Mouse (Mus musculus) intestine, embryonic 16.5 days (tissue): ENCODE measurements around the gene Med27. TPM values are rescaled to one million over a fixed set of nuclear protein-coding genes. Genes with fewer than 3 reads are reported as not detected.
A peak's percentile ranks its signal among the peaks of the same experiment; 100 is the strongest.

ENCODE experiments used
- ATAC-seq: fragments of 200-750 bp; cut with Nextera tagmentation; 2 replicates; pipeline ENCODE4 v1.8.0; 2017; ENCODE audit warnings: moderate TSS enrichment, moderate library complexity
- H3K27ac ChIP-seq: fragments of 300-500 bp; sonication (generic); 2 replicates; pipeline ENCODE4 v1.5.1; 2014; ENCODE audit warnings: mild to moderate bottlenecking, low read length
- H3K27me3 ChIP-seq: fragments of 300-500 bp; sonication (generic); replicated peaks from 2 replicates; pipeline ENCODE4 v1.6.1; 2014; ENCODE audit warnings: low read length, control low read depth, mixed read lengths; ENCODE audit not compliant: control insufficient read depth, insufficient read depth
- H3K36me3 ChIP-seq: fragments of 300-500 bp; sonication (generic); 2 replicates; pipeline ENCODE4 v1.6.1; 2014; ENCODE audit warnings: low read length, control low read depth; ENCODE audit not compliant: control insufficient read depth, insufficient read depth
- H3K4me1 ChIP-seq: fragments of 300-500 bp; sonication (generic); 2 replicates; pipeline ENCODE4 v1.6.1; 2014; ENCODE audit warnings: low read length, control low read depth, mixed read lengths; ENCODE audit not compliant: control insufficient read depth, insufficient read depth
- H3K4me2 ChIP-seq: fragments of 300-500 bp; sonication (generic); 2 replicates; pipeline ENCODE4 v1.6.1; 2014; ENCODE audit warnings: low read depth, low read length, control low read depth
- H3K4me3 ChIP-seq: fragments of 300-500 bp; sonication (generic); 2 replicates; pipeline ENCODE4 v1.5.1; 2014; ENCODE audit warnings: mild to moderate bottlenecking, low read length
- H3K9ac ChIP-seq: fragments of 300-500 bp; sonication (generic); 2 replicates; pipeline ENCODE4 v1.6.1; 2014; ENCODE audit warnings: low read depth, low read length
- H3K9me3 ChIP-seq: fragments of 300-500 bp; sonication (generic); 2 replicates; pipeline ENCODE4 v1.6.1; 2016; ENCODE audit warnings: low read length, control low read depth; ENCODE audit not compliant: control insufficient read depth
- WGBS: fragments of 180-500 bp; shearing (Covaris S2); extraction: QIAGEN DNeasy Blood & Tissue Kit; methylation state at CpG from one replicate; pipeline ENCODE4 v1.1.7; 2014; 5-methylcytosine and 5-hydroxymethylcytosine counted together
- polyA plus RNA-seq: library from polyadenylated mRNA; unstranded; fragments of >200 nt; fragmentation: Nextera tagmentation; extraction: Ambion mirVana; gene quantifications from 2 replicates; pipeline ENCODE4 v1.2.1, GENCODE M21; 2015

The Med27 gene
- polyA plus RNA-seq, 1 experiment from 2014 or later, result 41.4 TPM

GRCm38 (mm10) chr2:29338396-29338795 lies 8.2 kb upstream of the Med27 start:
- H3K9ac ChIP-seq, result no peak overlapping the region
- H3K4me2 ChIP-seq, result no peak overlapping the region
- no peaks in the 10 kb centered on the region for H3K36me3 ChIP-seq
- H3K4me1 ChIP-seq, result 0 out of 2 replicates have a peak, but pooled peaks cover 2% of the 10 kb centered on the region
- no peaks in the 10 kb centered on the region for H3K27me3 ChIP-seq
- WGBS, result 67% methylated on average over 1 of the region's 1 CpGs
- H3K27ac ChIP-seq, result no peak overlapping the region
- H3K9me3 ChIP-seq, result no peaks in the 10 kb centered on the region
- peak; percentile 99 for ATAC-seq
- no peak overlapping the region for H3K4me3 ChIP-seq

- Histone ChIP-seq H3K4me2 (no peak overlapping the region), H3K4me1 (no peaks in the 10 kb centered on the region), H3K4me3 (no peak overlapping the region), H3K27ac (no peak overlapping the region), H3K9ac (no peak overlapping the region), H3K9me3 (no peaks in the 10 kb centered on the region), H3K27me3 (no peaks in the 10 kb centered on the region), H3K36me3 (no peaks in the 10 kb centered on the region)
- 53% methylated on average over 9 of the region's 9 CpGs for WGBS
- no peak for ATAC-seq
These were observed 12.2 kb downstream of the Med27 start for GRCm38 (mm10) chr2:29358696-29359375.

- no peaks in the 10 kb centered on the region for H3K27me3 ChIP-seq
- H3K9ac ChIP-seq, result no peak overlapping the region
- no peaks in the 10 kb centered on the region for H3K36me3 ChIP-seq
- no peaks in the 10 kb centered on the region for H3K4me1 ChIP-seq
- no peak overlapping the region for H3K27ac ChIP-seq
- WGBS, result 86% methylated on average over 3 of the region's 3 CpGs
- H3K9me3 ChIP-seq, result no peaks in the 10 kb centered on the region
- no peak overlapping the region for H3K4me3 ChIP-seq
- no peak for ATAC-seq
- no peak overlapping the region for H3K4me2 ChIP-seq
These were observed 14.3 kb downstream of the Med27 start for GRCm38 (mm10) chr2:29360956-29361355.

- no peaks in the 10 kb centered on the region for H3K27me3 ChIP-seq
- no peak overlapping the region for H3K4me3 ChIP-seq
- no peak overlapping the region for H3K27ac ChIP-seq
- no peak for ATAC-seq
- WGBS, result 82% methylated on average over 8 of the region's 8 CpGs
- no peak overlapping the region for H3K9ac ChIP-seq
- no peaks in the 10 kb centered on the region for H3K36me3 ChIP-seq
- H3K4me1 ChIP-seq, result no peaks in the 10 kb centered on the region
- H3K4me2 ChIP-seq, result no peak overlapping the region
- no peaks in the 10 kb centered on the region for H3K9me3 ChIP-seq
These were observed 18.5 kb downstream of the Med27 start for GRCm38 (mm10) chr2:29365000-29365695.

GRCm38 (mm10) chr2:29368730-29369129 lies 22.1 kb downstream of the Med27 start:
- Histone ChIP-seq H3K36me3 (no peaks in the 10 kb centered on the region), H3K4me1 (peaks cover 4% of the 10 kb centered on the region; the same call in 1 of the 2 replicates), H3K4me2 (no peak overlapping the region), H3K27ac (no peak overlapping the region), H3K9me3 (no peaks in the 10 kb centered on the region), H3K27me3 (no peaks in the 10 kb centered on the region), H3K4me3 (no peak overlapping the region), H3K9ac (no peak overlapping the region)
- WGBS, result 59% methylated on average over 5 of the region's 5 CpGs
- no peak for ATAC-seq

- no peaks in the 10 kb centered on the region for H3K27me3 ChIP-seq
- H3K4me2 ChIP-seq, result no peak overlapping the region
- no peak overlapping the region for H3K27ac ChIP-seq
- H3K9me3 ChIP-seq, result no peaks in the 10 kb centered on the region
- H3K36me3 ChIP-seq, result no peaks in the 10 kb centered on the region
- H3K4me3 ChIP-seq, result no peak overlapping the region
- no peak for ATAC-seq
- H3K4me1 ChIP-seq, result peaks cover 4% of the 10 kb centered on the region; the same call in 1 of the 2 replicates
- WGBS, result 74% methylated on average over 5 of the region's 5 CpGs
- no peak overlapping the region for H3K9ac ChIP-seq
These were observed 25.6 kb downstream of the Med27 start for GRCm38 (mm10) chr2:29372176-29372575.

- Histone ChIP-seq H3K4me2 (no peak overlapping the region), H3K27ac (no peak overlapping the region), H3K36me3 (no peaks in the 10 kb centered on the region), H3K27me3 (no peaks in the 10 kb centered on the region), H3K9ac (no peak overlapping the region), H3K4me3 (no peak overlapping the region), H3K4me1 (no peaks in the 10 kb centered on the region), H3K9me3 (no peaks in the 10 kb centered on the region)
- ATAC-seq, result no peak
- WGBS, result 36% methylated on average over 4 of the region's 4 CpGs
These were observed 35.1 kb downstream of the Med27 start for GRCm38 (mm10) chr2:29381683-29382082.

GRCm38 (mm10) chr2:29382583-29382982 lies 36.0 kb downstream of the Med27 start:
- no peak overlapping the region for H3K4me3 ChIP-seq
- 91% methylated on average over 4 of the region's 4 CpGs for WGBS
- H3K27ac ChIP-seq, result no peak overlapping the region
- H3K4me1 ChIP-seq, result no peaks in the 10 kb centered on the region
- no peak overlapping the region for H3K4me2 ChIP-seq
- ATAC-seq, result no peak
- no peak overlapping the region for H3K9ac ChIP-seq
- H3K27me3 ChIP-seq, result no peaks in the 10 kb centered on the region
- H3K36me3 ChIP-seq, result no peaks in the 10 kb centered on the region
- no peaks in the 10 kb centered on the region for H3K9me3 ChIP-seq

GRCm38 (mm10) chr2:29383133-29383532 lies 36.5 kb downstream of the Med27 start:
- no peaks in the 10 kb centered on the region for H3K27me3 ChIP-seq
- no peaks in the 10 kb centered on the region for H3K9me3 ChIP-seq
- H3K4me1 ChIP-seq, result no peaks in the 10 kb centered on the region
- no peak for ATAC-seq
- H3K4me2 ChIP-seq, result no peak overlapping the region
- no peaks in the 10 kb centered on the region for H3K36me3 ChIP-seq
- no peak overlapping the region for H3K4me3 ChIP-seq
- no peak overlapping the region for H3K9ac ChIP-seq
- no peak overlapping the region for H3K27ac ChIP-seq
